Mouse (Mus musculus): ENCODE data around the gene Mmp11.

DNA sequence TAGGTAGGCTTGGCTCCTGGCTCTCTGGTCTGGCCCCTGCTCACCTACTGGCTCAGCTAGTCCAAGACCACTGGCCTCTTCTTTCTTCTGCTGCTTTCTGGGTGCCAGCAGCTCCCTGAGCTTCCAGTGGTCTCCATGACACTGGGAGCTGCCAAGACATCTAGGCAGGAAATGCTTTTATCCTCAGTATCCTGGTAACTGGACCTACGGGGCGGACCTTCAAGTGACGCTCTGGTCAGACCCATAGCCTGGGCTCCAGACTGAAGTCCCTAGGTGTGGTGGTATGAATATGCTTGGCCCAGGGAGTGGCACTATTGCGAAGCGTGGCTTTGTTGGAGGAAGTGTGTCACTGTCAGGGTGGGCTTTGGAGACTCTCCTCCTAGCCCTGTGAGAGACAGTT is 4.2 kb upstream of the Mmp11 start, which contains the start of gene Gm867:
- TF ChIP-seq CTCF (IDR thresholded peaks at IDR 0.05; ENCODE audit: low read depth) = no peak
- no peak for TF ChIP-seq EP300 (IDR thresholded peaks at IDR 0.05; ENCODE audit: low read depth)

Data from heart, postnatal 0 days (tissue).